Mouse (Mus musculus): ENCODE measurements around the gene Fam19a5. TPM values are rescaled to one million over a fixed set of nuclear protein-coding genes. Genes with fewer than 3 reads are reported as not detected.

Gene Fam19a5
- polyA plus RNA-seq (2015; fragmentation: Nextera tagmentation; extraction: Ambion mirVana): 26.5 and 30.1 TPM in 2 replicates

- peak within 1 kb of the TSS; percentile 78 for H3K4me3 ChIP-seq (replicated peaks)
- H3K27me3 ChIP-seq (replicated peaks): peaks cover 4% of the 10 kb centered on the region; the same call in 1 of the 2 replicates
- peak; percentile 85 for ATAC-seq (ENCODE audit: low FRiP score)
- no peaks in the 10 kb centered on the region for H3K9me3 ChIP-seq (replicated peaks)
- peak within 1 kb of the TSS; percentile 72 for H3K4me2 ChIP-seq
- WGBS: 1% methylated on average over 42 of the region's 67 CpGs
- peak within 1 kb of the TSS; percentile 83 for H3K9ac ChIP-seq (replicated peaks)
- H3K4me1 ChIP-seq: peaks cover 37% of the 10 kb centered on the region
- no peaks in the 10 kb centered on the region for H3K36me3 ChIP-seq
- H3K27ac ChIP-seq (replicated peaks): peak within 1 kb of the TSS; percentile 86
These were observed at the start of gene Fam19a5 for GRCm38 (mm10) chr15:87543599-87544338. Gene Fam19a5, plus strand, starts transcription at chr15:87544299.

- no peak for ATAC-seq (ENCODE audit: low FRiP score)
- Histone ChIP-seq H3K4me2 (no peak overlapping the region), H3K4me3 (replicated peaks) (no peak overlapping the region), H3K4me1 (no peaks in the 10 kb centered on the region), H3K9ac (replicated peaks) (no peak overlapping the region), H3K9me3 (replicated peaks) (no peaks in the 10 kb centered on the region), H3K36me3 (no peaks in the 10 kb centered on the region), H3K27ac (replicated peaks) (no peak overlapping the region), H3K27me3 (replicated peaks) (no peaks in the 10 kb centered on the region)
- 81% methylated on average over 3 of the region's 3 CpGs for WGBS
These were observed 42.4 kb upstream of the Fam19a5 start for GRCm38 (mm10) chr15:87501737-87502136.

GRCm38 (mm10) chr15:87507349-87507748 is 36.8 kb upstream of the Fam19a5 start:
- no peaks in the 10 kb centered on the region for H3K9me3 ChIP-seq (replicated peaks)
- H3K27ac ChIP-seq (replicated peaks): no peak overlapping the region
- no peaks in the 10 kb centered on the region for H3K27me3 ChIP-seq (replicated peaks)
- no peaks in the 10 kb centered on the region for H3K36me3 ChIP-seq
- H3K9ac ChIP-seq (replicated peaks): no peak overlapping the region
- no peak overlapping the region for H3K4me2 ChIP-seq
- 86% methylated on average over 3 of the region's 3 CpGs for WGBS
- ATAC-seq (ENCODE audit: low FRiP score): no peak
- H3K4me3 ChIP-seq (replicated peaks): no peak overlapping the region
- no peaks in the 10 kb centered on the region for H3K4me1 ChIP-seq

- no peak overlapping the region for H3K4me2 ChIP-seq
These were observed 33.2 kb upstream of the Fam19a5 start for GRCm38 (mm10) chr15:87510886-87511285.

GRCm38 (mm10) chr15:87518161-87518560 is 25.9 kb upstream of the Fam19a5 start:
- Histone ChIP-seq H3K4me3 (replicated peaks) (no peak overlapping the region), H3K36me3 (no peaks in the 10 kb centered on the region), H3K27ac (replicated peaks) (no peak overlapping the region), H3K4me2 (no peak overlapping the region), H3K4me1 (no peaks in the 10 kb centered on the region), H3K9ac (replicated peaks) (no peak overlapping the region), H3K9me3 (replicated peaks) (no peaks in the 10 kb centered on the region), H3K27me3 (replicated peaks) (no peaks in the 10 kb centered on the region)
- no peak for ATAC-seq (ENCODE audit: low FRiP score)

More at GRCm38 (mm10) chr15:87510886-87511285, 33.2 kb upstream of the Fam19a5 start:
- no peak overlapping the region for H3K9ac ChIP-seq (replicated peaks)
- 95% methylated on average over 4 of the region's 4 CpGs for WGBS
- no peak overlapping the region for H3K4me3 ChIP-seq (replicated peaks)
- no peaks in the 10 kb centered on the region for H3K9me3 ChIP-seq (replicated peaks)
- H3K36me3 ChIP-seq: no peaks in the 10 kb centered on the region
- no peak overlapping the region for H3K27ac ChIP-seq (replicated peaks)
- no peaks in the 10 kb centered on the region for H3K27me3 ChIP-seq (replicated peaks)
- no peaks in the 10 kb centered on the region for H3K4me1 ChIP-seq
- ATAC-seq (ENCODE audit: low FRiP score): no peak

- Histone ChIP-seq H3K4me2 (no peak overlapping the region), H3K27ac (replicated peaks) (no peak overlapping the region), H3K4me1 (no peaks in the 10 kb centered on the region), H3K4me3 (replicated peaks) (no peak overlapping the region), H3K9me3 (replicated peaks) (no peaks in the 10 kb centered on the region), H3K36me3 (no peaks in the 10 kb centered on the region), H3K27me3 (replicated peaks) (no peaks in the 10 kb centered on the region), H3K9ac (replicated peaks) (no peak overlapping the region)
- WGBS: 87% methylated on average over 4 of the region's 4 CpGs
- ATAC-seq (ENCODE audit: low FRiP score): no peak
These were observed 14.8 kb upstream of the Fam19a5 start for GRCm38 (mm10) chr15:87529271-87529670.

- H3K4me2 ChIP-seq: no peak overlapping the region
- peaks cover 4% of the 10 kb centered on the region; the same call in 1 of the 2 replicates for H3K27me3 ChIP-seq (replicated peaks)
- no peak overlapping the region for H3K27ac ChIP-seq (replicated peaks)
- H3K36me3 ChIP-seq: no peaks in the 10 kb centered on the region
- peaks cover 16% of the 10 kb centered on the region for H3K4me1 ChIP-seq
- H3K4me3 ChIP-seq (replicated peaks): no peak overlapping the region
- no peak for ATAC-seq (ENCODE audit: low FRiP score)
- no peak overlapping the region for H3K9ac ChIP-seq (replicated peaks)
- WGBS: 67% methylated on average over 1 of the region's 1 CpGs
- no peaks in the 10 kb centered on the region for H3K9me3 ChIP-seq (replicated peaks)
These were observed 2.4 kb upstream of the Fam19a5 start for GRCm38 (mm10) chr15:87541656-87542055.

GRCm38 (mm10) chr15:87544401-87545129 is 466 bp downstream of the Fam19a5 start:
- H3K27ac ChIP-seq (replicated peaks): peak overlapping the region; percentile 86
- ATAC-seq (ENCODE audit: low FRiP score): peak; percentile 60
- H3K4me2 ChIP-seq: peak overlapping the region; percentile 72
- peaks cover 45% of the 10 kb centered on the region for H3K4me1 ChIP-seq
- H3K9me3 ChIP-seq (replicated peaks): no peaks in the 10 kb centered on the region
- WGBS: under 1% methylated on average over 63 of the region's 84 CpGs
- H3K4me3 ChIP-seq (replicated peaks): peak overlapping the region; percentile 78
- H3K27me3 ChIP-seq (replicated peaks): peaks cover 4% of the 10 kb centered on the region; the same call in 1 of the 2 replicates
- no peaks in the 10 kb centered on the region for H3K36me3 ChIP-seq
- peak overlapping the region; percentile 83 for H3K9ac ChIP-seq (replicated peaks)

GRCm38 (mm10) chr15:87545130-87545642 is 1.1 kb downstream of the Fam19a5 start:
- Histone ChIP-seq H3K27me3 (replicated peaks) (0 out of 2 replicates have a peak, but pooled peaks cover 4% of the 10 kb centered on the region), H3K4me3 (replicated peaks) (peak overlapping the region; percentile 78), H3K4me2 (peak overlapping the region; percentile 72), H3K9ac (replicated peaks) (peak overlapping the region; percentile 83), H3K4me1 (peaks cover 51% of the 10 kb centered on the region), H3K9me3 (replicated peaks) (no peaks in the 10 kb centered on the region), H3K36me3 (no peaks in the 10 kb centered on the region), H3K27ac (replicated peaks) (peak overlapping the region; percentile 86)
- 2% methylated on average over 18 of the region's 18 CpGs for WGBS
- no peak for ATAC-seq (ENCODE audit: low FRiP score)

- H3K27me3 ChIP-seq (replicated peaks): 0 out of 2 replicates have a peak, but pooled peaks cover 4% of the 10 kb centered on the region
- no peaks in the 10 kb centered on the region for H3K9me3 ChIP-seq (replicated peaks)
- peak overlapping the region; percentile 72 for H3K4me2 ChIP-seq
- H3K4me3 ChIP-seq (replicated peaks): peak overlapping the region; percentile 78
- H3K9ac ChIP-seq (replicated peaks): peak overlapping the region; percentile 83
- no peaks in the 10 kb centered on the region for H3K36me3 ChIP-seq
- peak overlapping the region; percentile 86 for H3K27ac ChIP-seq (replicated peaks)
- 12% methylated on average over 8 of the region's 8 CpGs for WGBS
- no peak for ATAC-seq (ENCODE audit: low FRiP score)
- peaks cover 51% of the 10 kb centered on the region for H3K4me1 ChIP-seq
These were observed 1.7 kb downstream of the Fam19a5 start for GRCm38 (mm10) chr15:87545731-87546360.

- 30% methylated on average over 5 of the region's 5 CpGs for WGBS
- Histone ChIP-seq H3K36me3 (no peaks in the 10 kb centered on the region), H3K27ac (replicated peaks) (no peak overlapping the region), H3K4me2 (peak overlapping the region; percentile 72), H3K27me3 (replicated peaks) (0 out of 2 replicates have a peak, but pooled peaks cover 4% of the 10 kb centered on the region), H3K4me3 (replicated peaks) (peak overlapping the region; percentile 78), H3K9me3 (replicated peaks) (no peaks in the 10 kb centered on the region), H3K9ac (replicated peaks) (0 out of 2 replicates have a peak overlapping the region, but pooled peaks have one; percentile 1), H3K4me1 (peaks cover 61% of the 10 kb centered on the region)
- ATAC-seq (ENCODE audit: low FRiP score): no peak
These were observed 2.9 kb downstream of the Fam19a5 start for GRCm38 (mm10) chr15:87547022-87547421.

All from neural tube, embryonic 15.5 days (tissue).